Mouse (Mus musculus): ENCODE results near the gene Hoxd13. TPM values are rescaled to one million over a fixed set of nuclear protein-coding genes. Genes with fewer than 3 reads are reported as not detected.

Hoxd13 gene
- polyA plus RNA-seq (2012; rRNA removed) = 0.04 TPM in 1 of 2 replicates, not detected in the other

DNA sequence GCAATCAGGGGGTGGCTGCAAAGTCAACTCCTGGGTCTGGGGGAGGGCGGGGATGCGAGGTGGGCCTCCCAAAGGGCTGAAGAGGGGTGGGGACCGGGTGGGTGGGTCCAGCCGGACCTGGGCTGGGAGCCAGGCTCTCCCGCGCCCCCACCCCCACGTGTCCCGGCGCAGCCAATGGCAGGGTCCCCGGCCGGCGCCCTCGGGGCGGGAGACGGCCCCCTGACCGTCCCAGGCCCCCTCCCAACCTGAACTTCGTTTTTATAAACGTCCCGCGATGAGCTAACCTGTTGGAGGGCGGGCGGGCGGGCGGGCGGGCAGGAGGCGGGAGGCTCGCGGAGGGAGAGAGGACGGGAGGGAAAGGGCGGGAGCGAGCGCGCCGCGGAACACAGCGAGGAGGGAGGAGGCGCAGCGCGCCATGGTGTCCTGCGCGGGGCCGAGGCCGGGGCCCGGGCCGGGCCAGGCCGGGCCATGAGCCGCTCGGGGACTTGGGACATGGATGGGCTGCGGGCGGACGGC, at the start of gene Hoxd13:
Gene Hoxd13 (plus strand): TSS at position 469 of the 516 bp plus-strand sequence.
- DNase-seq = no peak
- H3K4me1 ChIP-seq (replicated peaks; ENCODE audit: control insufficient read depth, insufficient read depth, low read length) = no peaks in the 10 kb centered on the region
- no peak within 1 kb of the TSS for H3K4me3 ChIP-seq (ENCODE audit: control insufficient read depth, insufficient read depth, low read length)
- H3K27ac ChIP-seq (ENCODE audit: control insufficient read depth, insufficient read depth, low read length) = no peak within 1 kb of the TSS
- H3K36me3 ChIP-seq (ENCODE audit: control insufficient read depth, insufficient read depth, low read length) = no peaks in the 10 kb centered on the region
- WGBS = 4% methylated on average over 35 of the region's 51 CpGs
- no peak for TF ChIP-seq POLR2A (IDR thresholded peaks at IDR 0.05; ENCODE audit: control insufficient read depth, extremely low read depth, insufficient read depth, low read length, poor library complexity)
- TF ChIP-seq CTCF (IDR thresholded peaks at IDR 0.05; ENCODE audit: borderline replicate concordance, control insufficient read depth, extremely low read depth, insufficient read depth, low read length, poor library complexity) = no peak
- H3K27me3 ChIP-seq (ENCODE audit: control insufficient read depth, insufficient read depth, low read length) = peaks cover 28% of the 10 kb centered on the region

- no peak for DNase-seq
- H3K27ac ChIP-seq (ENCODE audit: control insufficient read depth, insufficient read depth, low read length) = no peak overlapping the region
- no peaks in the 10 kb centered on the region for H3K4me1 ChIP-seq (replicated peaks; ENCODE audit: control insufficient read depth, insufficient read depth, low read length)
- TF ChIP-seq POLR2A (IDR thresholded peaks at IDR 0.05; ENCODE audit: control insufficient read depth, extremely low read depth, insufficient read depth, low read length, poor library complexity) (no peak), CTCF (IDR thresholded peaks at IDR 0.05; ENCODE audit: borderline replicate concordance, control insufficient read depth, extremely low read depth, insufficient read depth, low read length, poor library complexity) (no peak)
- 92% methylated on average over 3 of the region's 3 CpGs for WGBS
- H3K36me3 ChIP-seq (ENCODE audit: control insufficient read depth, insufficient read depth, low read length) = no peaks in the 10 kb centered on the region
- no peak overlapping the region for H3K4me3 ChIP-seq (ENCODE audit: control insufficient read depth, insufficient read depth, low read length)
- no peaks in the 10 kb centered on the region for H3K27me3 ChIP-seq (ENCODE audit: control insufficient read depth, insufficient read depth, low read length)
These were observed 48.3 kb upstream of the Hoxd13 start for GRCm38 (mm10) chr2:74619676-74620246.

- no peaks in the 10 kb centered on the region for H3K4me1 ChIP-seq (replicated peaks; ENCODE audit: control insufficient read depth, insufficient read depth, low read length)
- DNase-seq = no peak
- TF ChIP-seq CTCF (IDR thresholded peaks at IDR 0.05; ENCODE audit: borderline replicate concordance, control insufficient read depth, extremely low read depth, insufficient read depth, low read length, poor library complexity) (no peak), POLR2A (IDR thresholded peaks at IDR 0.05; ENCODE audit: control insufficient read depth, extremely low read depth, insufficient read depth, low read length, poor library complexity) (no peak)
- WGBS = 94% methylated on average over 10 of the region's 10 CpGs
- no peak overlapping the region for H3K27ac ChIP-seq (ENCODE audit: control insufficient read depth, insufficient read depth, low read length)
- H3K27me3 ChIP-seq (ENCODE audit: control insufficient read depth, insufficient read depth, low read length) = no peaks in the 10 kb centered on the region
- no peak overlapping the region for H3K4me3 ChIP-seq (ENCODE audit: control insufficient read depth, insufficient read depth, low read length)
- no peaks in the 10 kb centered on the region for H3K36me3 ChIP-seq (ENCODE audit: control insufficient read depth, insufficient read depth, low read length)
These were observed 47.7 kb upstream of the Hoxd13 start for GRCm38 (mm10) chr2:74620368-74620767.

DNA sequence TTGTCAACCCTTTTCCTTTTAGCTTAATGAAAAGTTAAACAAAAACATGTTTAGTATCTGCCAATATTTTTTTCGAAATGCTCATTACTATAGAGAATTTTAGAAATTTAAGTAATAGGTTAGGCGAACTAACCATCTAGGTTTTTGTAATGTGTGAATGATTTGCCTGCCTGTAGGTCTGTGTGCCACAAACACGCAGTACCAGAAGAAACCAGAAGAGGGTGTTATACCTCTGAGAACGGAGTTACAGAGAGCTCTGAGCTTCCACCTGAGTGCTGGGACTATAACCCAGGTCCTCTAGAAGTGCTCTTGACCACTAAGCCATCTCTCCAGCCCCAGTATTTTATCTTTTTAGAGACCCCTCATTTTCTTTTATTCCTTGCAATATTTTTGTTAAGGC, 32.7 kb upstream of the Hoxd13 start:
- no peak for TF ChIP-seq POLR2A (IDR thresholded peaks at IDR 0.05; ENCODE audit: control insufficient read depth, extremely low read depth, insufficient read depth, low read length, poor library complexity)
- TF ChIP-seq CTCF (IDR thresholded peaks at IDR 0.05; ENCODE audit: borderline replicate concordance, control insufficient read depth, extremely low read depth, insufficient read depth, low read length, poor library complexity) = no peak
- Histone ChIP-seq H3K4me3 (ENCODE audit: control insufficient read depth, insufficient read depth, low read length) (no peak overlapping the region), H3K27me3 (ENCODE audit: control insufficient read depth, insufficient read depth, low read length) (no peaks in the 10 kb centered on the region), H3K36me3 (ENCODE audit: control insufficient read depth, insufficient read depth, low read length) (no peaks in the 10 kb centered on the region), H3K27ac (ENCODE audit: control insufficient read depth, insufficient read depth, low read length) (no peak overlapping the region), H3K4me1 (replicated peaks; ENCODE audit: control insufficient read depth, insufficient read depth, low read length) (no peaks in the 10 kb centered on the region)
- DNase-seq = no peak
- 81% methylated on average over 4 of the region's 4 CpGs for WGBS

DNA sequence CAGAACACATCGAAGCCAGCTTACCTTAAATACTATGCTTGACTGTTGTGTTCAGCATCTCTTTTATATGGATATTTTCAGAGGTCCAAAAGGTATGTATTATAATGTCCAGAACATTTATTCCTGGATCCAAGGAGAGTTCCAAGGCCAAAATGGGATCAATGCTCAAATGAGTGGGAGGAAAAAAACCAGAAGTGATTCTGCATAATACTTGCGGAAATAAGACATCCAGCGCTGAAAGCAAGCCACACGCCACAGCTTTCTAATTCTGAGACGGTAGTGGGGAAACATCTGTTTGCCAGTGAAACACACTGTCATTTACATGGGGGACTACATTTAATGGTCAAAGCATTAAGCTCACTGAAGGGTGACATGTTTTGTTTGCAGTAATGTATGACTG, 25.7 kb upstream of the Hoxd13 start:
- WGBS = 19% methylated on average over 5 of the region's 5 CpGs
- Histone ChIP-seq H3K27ac (ENCODE audit: control insufficient read depth, insufficient read depth, low read length) (no peak overlapping the region), H3K27me3 (ENCODE audit: control insufficient read depth, insufficient read depth, low read length) (peaks cover 6% of the 10 kb centered on the region; the same call in 1 of the 2 replicates), H3K4me1 (replicated peaks; ENCODE audit: control insufficient read depth, insufficient read depth, low read length) (no peaks in the 10 kb centered on the region), H3K36me3 (ENCODE audit: control insufficient read depth, insufficient read depth, low read length) (no peaks in the 10 kb centered on the region), H3K4me3 (ENCODE audit: control insufficient read depth, insufficient read depth, low read length) (no peak overlapping the region)
- DNase-seq = no peak
- TF ChIP-seq POLR2A (IDR thresholded peaks at IDR 0.05; ENCODE audit: control insufficient read depth, extremely low read depth, insufficient read depth, low read length, poor library complexity) (no peak), CTCF (IDR thresholded peaks at IDR 0.05; ENCODE audit: borderline replicate concordance, control insufficient read depth, extremely low read depth, insufficient read depth, low read length, poor library complexity) (no peak)

- no peaks in the 10 kb centered on the region for H3K4me1 ChIP-seq (replicated peaks; ENCODE audit: control insufficient read depth, insufficient read depth, low read length)
- no peak overlapping the region for H3K27ac ChIP-seq (ENCODE audit: control insufficient read depth, insufficient read depth, low read length)
- H3K4me3 ChIP-seq (ENCODE audit: control insufficient read depth, insufficient read depth, low read length) = no peak overlapping the region
- no peak for DNase-seq
- peaks cover 20% of the 10 kb centered on the region for H3K27me3 ChIP-seq (ENCODE audit: control insufficient read depth, insufficient read depth, low read length)
- 87% methylated on average over 3 of the region's 3 CpGs for WGBS
- TF ChIP-seq POLR2A (IDR thresholded peaks at IDR 0.05; ENCODE audit: control insufficient read depth, extremely low read depth, insufficient read depth, low read length, poor library complexity) = no peak
- no peak for TF ChIP-seq CTCF (IDR thresholded peaks at IDR 0.05; ENCODE audit: borderline replicate concordance, control insufficient read depth, extremely low read depth, insufficient read depth, low read length, poor library complexity)
- no peaks in the 10 kb centered on the region for H3K36me3 ChIP-seq (ENCODE audit: control insufficient read depth, insufficient read depth, low read length)
These were observed 22.5 kb upstream of the Hoxd13 start for GRCm38 (mm10) chr2:74645631-74646030.
